Mouse (Mus musculus) olfactory bulb, adult 2 months (tissue): ENCODE results near the gene Tnfaip2. TPM values are rescaled to one million over a fixed set of nuclear protein-coding genes. Genes with fewer than 3 reads are reported as not detected.

Experiments
- H3K27ac ChIP-seq: fragments of 200-500 bp; 2 replicates; pipeline ENCODE4 v1.5.1; 2012; ENCODE audit warnings: low read depth, low read length; ENCODE audit not compliant: insufficient read depth
- H3K4me1 ChIP-seq: fragments of 200-500 bp; 2 replicates; pipeline ENCODE4 v1.6.1; 2012; ENCODE audit warnings: low read length; ENCODE audit not compliant: control insufficient read depth, insufficient read depth
- H3K4me3 ChIP-seq: fragments of 200-500 bp; 2 replicates; pipeline ENCODE4 v1.5.1; 2012; ENCODE audit warnings: mild to moderate bottlenecking, low read depth, low read length, moderate library complexity; ENCODE audit not compliant: insufficient read depth
- CTCF ChIP-seq: fragments of 200-500 bp; IDR thresholded peaks from 2 replicates; pipeline ENCODE4 v1.5.1; 2012; ENCODE audit warnings: low read depth, mild to moderate bottlenecking, low read length, moderate library complexity; ENCODE audit not compliant: insufficient read depth
- POLR2A ChIP-seq: fragments of 200-500 bp; IDR thresholded peaks from 2 replicates; pipeline ENCODE4 v1.6.1; 2012; ENCODE audit warnings: mild to moderate bottlenecking, low read depth, low read length, moderate library complexity; ENCODE audit not compliant: insufficient read depth
- WGBS: fragments of 180-500 bp; shearing (Covaris S2); methylation state at CpG from one replicate; pipeline ENCODE4 v1.1.7; 2018; 5-methylcytosine and 5-hydroxymethylcytosine counted together
- polyA plus RNA-seq: library from polyadenylated mRNA; stranded (reverse); fragments of >200 nt; gene quantifications from 2 replicates; pipeline ENCODE4 v1.2.4, GENCODE M21; 2012; ENCODE audit warnings: low replicate concordance; ENCODE audit not compliant: missing spikeins, insufficient read depth, insufficient read length

Tnfaip2 gene
- polyA plus RNA-seq, 1 experiment: not detected

DNA sequence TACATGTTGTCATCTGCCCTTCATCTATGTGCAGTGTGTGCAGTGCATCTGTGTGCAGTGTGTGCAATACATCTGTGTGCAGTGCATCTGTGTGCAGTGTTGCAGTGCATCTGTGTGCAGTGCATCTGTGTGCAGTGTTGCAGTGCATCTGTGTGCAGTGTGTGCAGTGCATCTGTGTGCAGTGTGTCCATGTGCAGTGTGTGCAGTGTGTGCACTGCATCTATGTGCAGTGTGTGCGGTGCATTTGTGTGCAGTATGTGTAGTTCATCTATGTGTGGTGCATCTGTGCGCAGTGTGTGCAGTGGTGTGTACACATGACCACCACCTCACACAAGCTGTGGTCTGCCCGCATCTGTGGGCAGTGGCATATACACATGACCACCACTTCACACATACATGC lies 24.1 kb downstream of the Tnfaip2 start:
- H3K27ac ChIP-seq: no peak overlapping the region

GRCm38 (mm10) chr12:111468206-111468605 lies 25.9 kb downstream of the Tnfaip2 start:
- TF ChIP-seq POLR2A (no peak), CTCF (no peak)
- WGBS: 71% methylated on average over 7 of the region's 7 CpGs
- Histone ChIP-seq H3K4me3 (no peak overlapping the region), H3K27ac (no peak overlapping the region), H3K4me1 (no peaks in the 10 kb centered on the region; the same call in 1 of the 2 replicates)

More for the DNA sequence above, 24.1 kb downstream of the Tnfaip2 start:
- Histone ChIP-seq H3K4me3 (no peak overlapping the region), H3K4me1 (no peaks in the 10 kb centered on the region; the same call in 1 of the 2 replicates)
- TF ChIP-seq CTCF (no peak), POLR2A (no peak)
- 97% methylated on average over 3 of the region's 3 CpGs for WGBS

- 11% methylated on average over 8 of the region's 8 CpGs for WGBS
These were observed 27.2 kb downstream of the Tnfaip2 start for GRCm38 (mm10) chr12:111469507-111469906.

GRCm38 (mm10) chr12:111471119-111471518 lies 28.9 kb downstream of the Tnfaip2 start:
- H3K4me1 ChIP-seq: peaks cover 9% of the 10 kb centered on the region
- TF ChIP-seq CTCF (no peak), POLR2A (no peak)
- WGBS: 79% methylated on average over 1 of the region's 1 CpGs
- no peak overlapping the region for H3K4me3 ChIP-seq
- H3K27ac ChIP-seq: no peak overlapping the region

More at GRCm38 (mm10) chr12:111469507-111469906, 27.2 kb downstream of the Tnfaip2 start:
- no peak overlapping the region for H3K27ac ChIP-seq
- peaks cover 3% of the 10 kb centered on the region for H3K4me1 ChIP-seq
- no peak overlapping the region for H3K4me3 ChIP-seq
- TF ChIP-seq CTCF (peak; percentile 64), POLR2A (no peak)

DNA sequence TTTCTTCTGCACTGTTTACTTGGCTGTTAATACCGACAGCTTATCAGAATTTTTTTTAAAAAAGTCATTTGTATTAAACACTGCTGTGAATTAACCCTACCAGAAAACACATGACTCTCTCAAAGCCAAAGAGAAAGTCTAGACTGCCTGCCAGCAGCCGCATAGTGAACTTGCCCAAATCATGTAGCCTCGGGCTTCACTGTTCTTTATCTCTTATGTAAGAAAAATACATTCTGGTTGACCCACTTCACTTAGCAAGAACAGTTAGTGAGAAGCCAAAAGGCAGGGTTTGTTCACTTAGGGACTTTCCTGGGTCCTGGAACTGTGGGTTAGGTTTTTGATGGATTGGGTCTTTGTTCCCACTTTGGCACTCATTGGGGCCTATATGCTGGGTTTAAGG lies 29.5 kb downstream of the Tnfaip2 start:
- H3K4me3 ChIP-seq: no peak overlapping the region
- 77% methylated on average over 3 of the region's 3 CpGs for WGBS
- no peak overlapping the region for H3K27ac ChIP-seq
- TF ChIP-seq POLR2A: no peak
- no peak for TF ChIP-seq CTCF
- peaks cover 9% of the 10 kb centered on the region for H3K4me1 ChIP-seq

DNA sequence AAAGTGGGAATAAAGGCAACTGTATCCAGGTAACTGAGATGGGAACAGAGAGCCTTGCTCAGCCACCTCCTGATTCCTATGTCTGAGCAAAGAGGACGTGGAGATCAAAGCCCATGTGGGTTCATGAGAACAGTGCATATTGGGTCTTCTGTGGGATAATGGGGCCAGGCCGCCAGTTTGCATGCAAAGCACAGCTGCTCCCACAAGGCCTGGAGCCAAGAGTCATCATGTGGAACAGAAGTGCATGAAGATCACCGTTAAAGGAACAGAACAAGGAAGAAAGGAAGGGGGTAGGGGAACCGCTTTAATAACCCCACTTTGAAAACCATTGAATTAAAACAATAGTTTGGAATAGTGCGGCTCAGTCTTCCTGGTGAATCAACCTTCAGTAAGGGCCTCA lies 30.6 kb downstream of the Tnfaip2 start:
- no peak for TF ChIP-seq CTCF
- TF ChIP-seq POLR2A: no peak
- 64% methylated on average over 5 of the region's 5 CpGs for WGBS

DNA sequence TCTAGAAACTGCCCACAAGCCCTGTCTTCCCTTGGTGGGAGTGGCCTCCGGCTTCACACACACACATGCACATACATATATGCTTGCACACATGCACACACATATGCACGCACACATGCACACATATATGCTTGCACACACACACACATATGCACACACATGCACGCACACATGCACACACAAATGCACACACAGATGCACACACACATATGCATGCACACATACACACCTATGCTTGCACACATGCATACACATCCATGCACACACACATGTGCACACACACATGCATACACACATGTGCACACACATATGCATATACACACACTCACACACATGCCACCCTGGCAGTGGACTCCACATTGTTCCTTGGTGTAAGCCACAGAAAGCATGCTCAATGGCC lies 32.1 kb downstream of the Tnfaip2 start:
- peaks cover 9% of the 10 kb centered on the region for H3K4me1 ChIP-seq
- H3K4me3 ChIP-seq: no peak overlapping the region
- H3K27ac ChIP-seq: no peak overlapping the region
- no peak for TF ChIP-seq POLR2A
- no peak for TF ChIP-seq CTCF
- WGBS: 99% methylated on average over 3 of the region's 3 CpGs

More for the DNA sequence above, 30.6 kb downstream of the Tnfaip2 start:
- Histone ChIP-seq H3K4me1 (peaks cover 9% of the 10 kb centered on the region), H3K4me3 (no peak overlapping the region), H3K27ac (no peak overlapping the region)

GRCm38 (mm10) chr12:111474893-111475643 lies 32.8 kb downstream of the Tnfaip2 start:
- no peak overlapping the region for H3K27ac ChIP-seq

GRCm38 (mm10) chr12:111478924-111479323 lies 36.7 kb downstream of the Tnfaip2 start:
- Histone ChIP-seq H3K4me1 (peaks cover 7% of the 10 kb centered on the region), H3K27ac (no peak overlapping the region), H3K4me3 (no peak overlapping the region)
- WGBS: 72% methylated on average over 5 of the region's 5 CpGs
- TF ChIP-seq CTCF: no peak
- no peak for TF ChIP-seq POLR2A

More at GRCm38 (mm10) chr12:111474893-111475643, 32.8 kb downstream of the Tnfaip2 start:
- no peak overlapping the region for H3K4me3 ChIP-seq
- peaks cover 9% of the 10 kb centered on the region for H3K4me1 ChIP-seq
- 48% methylated on average over 8 of the region's 8 CpGs for WGBS
- TF ChIP-seq CTCF: no peak
- no peak for TF ChIP-seq POLR2A
